Mouse (Mus musculus): Measurements from ENCODE around the gene Chrna9.

The Chrna9 gene

DNA sequence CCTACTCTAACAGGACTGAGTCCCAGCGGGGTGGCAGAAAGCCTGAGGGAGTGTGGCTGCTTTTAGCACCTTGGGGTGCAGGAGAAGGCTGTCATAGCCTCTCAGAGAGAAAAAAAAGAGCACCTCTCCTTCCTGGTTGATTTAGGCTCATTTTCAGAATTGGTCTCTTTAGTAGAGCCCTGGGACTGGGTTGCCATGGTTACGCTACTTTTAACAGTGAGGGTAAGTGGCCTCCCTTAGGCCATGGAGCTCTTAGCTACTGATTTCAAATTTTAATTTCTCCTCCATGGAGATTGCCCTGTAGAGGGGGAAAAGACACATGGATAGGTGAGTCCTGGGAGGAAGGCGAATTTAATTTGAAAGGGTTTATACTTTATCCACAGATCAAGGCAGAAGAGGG, 16.1 kb upstream of the Chrna9 start:
- DNase-seq (ENCODE audit: extremely low read depth, low read depth), result no peak

DNA sequence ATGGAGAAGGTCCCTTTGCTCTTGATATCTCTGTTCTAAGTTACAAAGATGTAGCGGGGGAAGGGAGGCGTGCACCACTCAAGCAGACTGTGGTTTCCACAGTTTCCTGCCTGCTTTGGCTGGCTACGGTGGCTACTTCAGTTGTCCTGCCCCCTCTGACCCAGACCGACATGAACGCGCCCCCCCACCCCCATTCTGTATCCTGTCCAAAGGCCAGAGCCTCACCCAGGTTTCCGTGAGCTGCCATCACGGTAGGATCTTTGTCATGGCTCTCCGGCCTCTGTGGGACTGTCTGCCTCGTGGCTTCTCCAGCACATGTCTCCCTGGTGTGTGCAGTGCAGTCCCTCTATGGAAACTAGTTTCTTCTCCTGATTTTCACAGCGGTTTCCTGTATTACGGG, 15.4 kb upstream of the Chrna9 start:
- DNase-seq (ENCODE audit: extremely low read depth, low read depth), result no peak

DNA sequence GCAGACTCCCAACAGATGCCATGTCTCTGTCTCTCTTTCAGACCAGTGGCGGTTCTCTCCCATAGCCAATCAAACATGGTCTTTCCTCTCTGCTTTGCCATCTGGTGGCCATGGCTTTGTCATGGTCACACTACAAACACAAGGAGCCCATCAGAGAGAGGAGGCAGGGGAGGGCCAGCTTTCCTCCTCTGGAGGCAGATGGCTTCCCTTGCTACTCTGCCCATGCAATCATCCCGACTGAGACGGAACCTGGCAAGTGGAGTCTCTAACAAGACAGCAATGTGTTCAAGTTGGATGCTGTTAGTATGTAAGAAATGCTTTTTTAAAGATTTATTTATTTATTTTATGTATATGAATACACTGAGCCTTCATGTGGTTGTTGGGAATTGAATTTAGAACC, 14.8 kb upstream of the Chrna9 start:
- DNase-seq (ENCODE audit: extremely low read depth, low read depth), result no peak

DNA sequence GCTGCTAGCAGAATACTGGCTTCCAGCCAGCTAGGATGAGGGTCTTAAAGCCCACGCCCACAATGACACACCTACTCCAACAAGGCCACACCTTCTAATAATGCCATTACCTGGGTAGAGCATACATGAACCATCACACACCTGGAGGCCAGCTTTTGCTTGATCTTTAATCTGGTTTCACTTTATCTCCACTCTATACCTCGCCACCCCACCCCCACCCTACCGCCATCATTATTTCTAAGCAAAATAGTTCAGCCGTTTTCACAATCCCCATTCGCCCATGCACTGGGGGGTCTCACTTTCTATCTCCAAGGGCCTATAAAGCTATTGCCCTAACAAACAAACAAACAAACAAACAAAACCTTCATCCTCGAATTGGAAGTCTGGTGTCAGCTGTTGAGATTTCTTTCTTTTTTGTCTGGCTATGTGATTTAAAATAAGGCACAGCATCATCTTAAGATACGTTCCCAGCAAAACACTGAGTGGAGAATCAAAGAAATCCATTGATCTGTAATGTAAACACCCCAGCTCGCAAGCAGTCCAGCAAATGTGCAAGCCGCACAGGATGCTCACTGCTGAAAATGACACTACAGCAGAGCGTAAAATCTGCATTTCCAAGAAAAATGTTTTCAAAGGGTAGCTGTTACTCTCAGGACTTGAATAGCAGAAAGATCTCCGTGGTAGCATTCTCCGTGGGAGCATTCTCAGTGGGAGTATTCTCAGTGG, 13.9 kb upstream of the Chrna9 start:
- no peak for DNase-seq (ENCODE audit: extremely low read depth, low read depth)

DNA sequence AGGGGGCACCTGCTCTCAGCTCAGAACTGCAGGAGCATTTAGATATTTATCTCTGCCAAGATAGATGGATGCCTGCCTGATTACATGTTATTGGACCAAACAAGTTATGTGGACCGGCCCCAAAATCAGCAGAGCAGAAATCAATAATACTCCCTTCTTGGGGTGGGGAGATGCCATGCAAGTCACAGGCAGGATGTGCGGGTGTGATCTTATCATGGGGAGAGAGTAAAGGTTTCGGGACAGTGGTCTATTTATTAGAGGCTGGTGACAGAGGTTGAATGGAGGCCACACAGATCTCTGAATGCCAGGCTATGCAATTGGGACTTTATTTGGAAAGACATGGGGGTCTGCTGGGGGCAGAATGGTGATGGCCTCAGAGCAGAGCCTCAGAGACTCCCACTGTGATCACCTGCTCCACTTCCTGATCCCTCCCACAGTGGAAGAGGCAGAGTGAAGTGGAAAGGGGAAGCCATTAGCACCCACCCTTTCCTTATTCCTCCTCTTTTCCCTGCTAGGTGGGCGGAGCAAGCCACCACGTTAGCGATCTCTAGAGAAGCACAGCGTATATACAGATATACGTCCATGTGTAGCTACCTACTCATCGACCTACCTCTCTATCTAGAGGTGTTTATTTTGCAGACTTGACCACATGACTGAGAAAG, 13.1 kb upstream of the Chrna9 start:
- no peak for DNase-seq (ENCODE audit: extremely low read depth, low read depth)

DNA sequence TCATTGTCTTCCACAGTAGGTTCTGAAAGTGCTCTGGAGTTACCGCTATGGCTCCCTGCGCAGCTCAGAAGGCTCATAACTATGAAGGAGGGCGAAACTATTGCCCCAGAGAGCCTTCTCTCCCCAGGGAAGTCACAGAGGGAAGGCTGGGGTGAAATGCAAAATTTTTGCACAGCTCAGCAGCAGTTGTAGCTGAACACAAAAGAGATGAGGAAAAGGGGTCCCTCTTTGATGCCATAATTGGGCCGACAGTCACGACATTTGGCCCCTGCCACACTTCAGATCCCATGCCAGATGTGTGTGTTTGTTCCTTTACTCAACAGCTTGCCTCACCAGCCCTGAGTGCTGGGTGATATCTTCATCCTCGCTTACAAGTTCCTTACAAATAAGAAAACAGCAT, 8.1 kb upstream of the Chrna9 start:
- no peak for DNase-seq (ENCODE audit: extremely low read depth, low read depth)

DNA sequence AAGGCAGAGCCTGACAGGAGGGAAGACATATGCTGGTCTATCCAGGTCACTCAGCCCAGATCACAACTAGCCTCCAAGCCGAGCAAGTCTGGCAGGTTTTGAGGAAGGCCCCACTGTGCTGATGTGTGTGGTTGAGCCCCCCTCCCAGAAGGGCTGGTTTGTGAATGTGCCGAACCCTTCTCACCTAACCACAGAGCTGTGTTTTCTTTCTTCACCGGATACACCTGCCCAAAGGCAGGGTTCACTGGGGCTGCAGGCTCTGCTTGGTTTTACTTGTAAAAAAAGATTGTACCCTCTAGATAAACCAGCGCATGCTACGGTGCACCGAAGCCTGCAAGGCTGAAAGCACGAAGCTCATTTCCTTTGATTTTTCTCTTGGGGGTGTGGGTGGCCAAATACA, 5.6 kb upstream of the Chrna9 start:
- no peak for DNase-seq (ENCODE audit: extremely low read depth, low read depth)

DNA sequence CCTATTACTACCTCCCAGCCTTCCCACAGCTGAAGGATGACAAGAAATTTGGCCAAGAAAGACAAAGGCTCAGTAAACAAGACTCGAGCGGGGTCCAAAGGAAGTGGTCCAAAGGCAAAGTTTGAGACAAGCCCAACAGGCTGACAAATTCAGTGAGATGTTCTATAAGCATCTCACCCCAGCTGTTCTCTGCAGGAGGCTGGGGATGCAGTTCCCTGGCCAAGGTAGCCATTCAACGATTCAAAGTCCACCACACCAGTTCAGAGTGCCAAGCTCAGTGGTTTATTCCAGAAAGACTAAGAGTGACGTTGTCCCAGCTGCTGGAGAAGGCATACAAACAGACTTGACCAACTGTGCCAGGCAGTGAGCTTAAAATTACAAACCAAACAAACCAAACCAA, 4.5 kb upstream of the Chrna9 start:
- DNase-seq (ENCODE audit: extremely low read depth, low read depth), result no peak

DNA sequence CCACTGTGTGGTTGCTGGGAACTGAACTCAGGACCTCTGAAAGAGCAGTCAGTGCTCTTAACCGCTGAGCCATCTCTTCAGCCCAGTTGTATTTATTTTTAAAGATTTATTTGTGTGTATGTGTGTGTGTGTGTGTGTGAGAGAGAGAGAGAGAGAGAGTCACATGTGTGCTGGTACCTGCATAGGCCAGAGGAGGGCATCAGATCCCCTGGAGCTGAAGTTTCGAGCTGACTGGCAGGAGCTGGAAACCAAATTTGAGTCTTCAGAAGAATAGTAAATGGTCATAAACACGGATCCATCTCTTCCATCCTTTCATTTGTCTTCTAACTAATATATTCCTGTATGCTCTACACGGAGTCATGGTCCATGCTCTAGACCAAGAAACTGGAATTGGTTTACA, 1.5 kb upstream of the Chrna9 start:
- DNase-seq (ENCODE audit: extremely low read depth, low read depth), result no peak

DNA sequence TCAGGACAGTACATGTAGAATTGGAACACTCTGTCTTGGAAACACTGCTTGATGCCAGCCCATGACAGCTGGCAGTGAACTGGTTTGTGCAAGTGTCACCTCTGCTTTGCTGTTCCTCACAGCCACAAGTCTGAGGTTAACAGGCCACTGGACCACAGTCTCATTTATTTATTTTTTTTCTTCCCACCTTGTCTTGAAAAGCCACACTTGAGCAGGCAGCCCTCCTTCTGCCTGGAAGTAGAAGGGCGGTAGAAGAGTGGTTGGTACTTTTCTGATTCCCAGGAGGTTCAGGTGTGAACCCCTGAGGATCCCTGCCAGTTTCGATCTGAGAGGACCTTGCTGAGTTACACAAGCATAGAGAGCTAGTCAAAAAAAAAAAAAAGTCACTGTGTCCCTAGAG, 957 bp upstream of the Chrna9 start:
- no peak for DNase-seq (ENCODE audit: extremely low read depth, low read depth)

DNA sequence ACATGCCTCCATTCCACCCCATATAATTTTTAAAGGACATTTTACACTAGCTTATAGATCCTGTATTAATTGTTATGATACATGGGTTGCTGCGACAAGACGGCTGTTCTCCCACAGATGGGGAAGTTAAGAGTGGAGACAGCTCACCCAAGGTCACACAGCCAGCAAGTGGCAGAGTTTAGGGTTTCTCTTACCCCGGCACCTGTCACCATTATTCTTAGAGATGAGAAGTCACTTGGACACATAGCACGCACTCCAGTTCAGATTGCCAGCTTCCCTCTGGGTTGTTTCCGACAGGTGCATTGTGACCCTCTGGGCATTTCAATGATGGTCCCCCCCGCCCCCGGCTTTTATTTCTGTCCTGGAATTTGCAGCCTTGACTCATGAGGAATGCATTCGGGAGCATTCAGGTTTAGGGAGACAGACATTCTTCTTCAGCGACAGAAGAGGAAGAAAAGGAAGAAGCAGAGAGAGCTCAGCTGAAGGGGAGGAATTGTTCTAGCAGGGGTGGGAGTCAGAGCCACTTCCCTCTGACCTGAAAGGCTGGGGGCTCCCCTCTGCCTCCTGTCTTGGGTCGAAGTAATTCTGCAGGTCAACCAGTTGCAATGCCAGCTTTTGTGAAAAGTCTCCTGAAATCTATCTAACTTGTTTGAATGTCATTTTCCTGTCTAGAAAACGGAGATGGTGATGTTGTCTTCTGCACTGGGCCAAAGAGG, 2.4 kb downstream of the Chrna9 start:
- no peak for DNase-seq (ENCODE audit: extremely low read depth, low read depth)

DNA sequence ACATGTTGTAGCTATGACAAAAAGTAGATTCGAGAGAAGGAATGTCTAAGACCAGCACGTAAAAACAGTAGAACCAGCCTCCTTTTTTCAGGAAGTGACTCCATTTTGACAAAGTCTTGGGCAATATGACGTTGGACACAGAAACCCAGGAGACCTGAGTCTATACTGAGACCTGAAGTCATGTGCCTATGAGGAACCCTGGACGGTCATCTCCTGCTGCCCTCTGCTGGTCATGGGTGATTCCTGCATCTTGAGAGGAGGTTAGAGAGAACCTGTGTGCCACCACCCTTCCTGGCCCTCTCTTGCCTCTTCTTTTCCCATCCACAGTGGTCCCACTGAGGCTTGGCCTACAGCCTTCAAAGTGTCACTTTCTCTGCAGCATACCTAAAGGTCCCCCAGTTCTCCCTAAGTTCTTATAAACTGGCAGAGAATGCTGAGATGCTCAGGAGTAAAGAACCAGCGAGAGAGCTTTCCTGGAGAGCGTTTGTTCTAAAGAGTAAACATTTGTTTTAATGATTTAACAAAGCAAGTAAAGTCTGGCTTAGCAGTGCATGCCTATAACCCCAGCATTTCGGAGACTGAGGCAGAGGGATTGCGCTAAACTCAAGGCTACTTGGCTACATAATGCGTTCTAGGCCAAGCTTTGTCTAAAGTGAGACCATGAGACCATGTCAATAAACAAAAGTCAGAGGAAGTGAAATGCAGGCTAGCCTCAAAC, 3.4 kb downstream of the Chrna9 start:
- DNase-seq (ENCODE audit: extremely low read depth, low read depth), result peak; percentile 82

DNA sequence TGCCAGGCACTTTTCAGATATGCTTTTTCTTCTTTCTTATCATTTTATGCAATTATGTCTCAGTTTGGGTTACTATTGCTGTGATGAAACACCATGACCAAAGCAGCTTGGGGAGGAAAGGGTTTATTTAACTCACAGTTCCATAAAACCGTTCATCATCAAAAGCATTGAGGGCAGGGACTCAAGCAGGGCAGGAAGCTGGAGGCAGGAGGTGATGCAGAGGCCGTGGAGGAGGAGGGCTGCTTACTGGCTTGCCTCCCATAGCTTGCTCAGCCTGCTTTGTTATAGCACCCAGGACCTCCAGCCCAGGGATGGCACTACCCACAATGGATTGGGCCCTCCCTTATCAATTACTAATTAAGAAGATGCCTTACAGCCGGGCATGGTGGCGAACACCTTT, 6.4 kb downstream of the Chrna9 start:
- DNase-seq (ENCODE audit: extremely low read depth, low read depth), result no peak

DNA sequence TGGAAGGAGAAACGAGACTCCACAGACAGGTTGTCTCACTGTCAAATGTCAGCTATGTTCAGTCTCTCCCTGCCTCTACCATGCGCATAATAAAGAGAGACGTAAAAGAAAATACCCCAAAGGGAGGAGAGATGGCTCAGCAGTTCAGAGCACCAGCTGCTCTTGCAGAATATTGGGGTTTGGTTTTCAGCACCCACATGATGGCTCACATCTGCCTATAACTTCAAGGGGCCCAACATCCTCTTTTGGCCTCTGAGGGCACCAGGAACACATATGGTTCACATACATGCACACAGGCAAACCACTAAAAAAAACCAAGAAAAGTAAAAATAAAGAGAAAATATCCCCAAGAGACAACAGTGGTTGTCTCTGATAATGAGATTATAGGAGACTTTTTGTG, 15.1 kb downstream of the Chrna9 start:
- no peak for DNase-seq (ENCODE audit: extremely low read depth, low read depth)

DNA sequence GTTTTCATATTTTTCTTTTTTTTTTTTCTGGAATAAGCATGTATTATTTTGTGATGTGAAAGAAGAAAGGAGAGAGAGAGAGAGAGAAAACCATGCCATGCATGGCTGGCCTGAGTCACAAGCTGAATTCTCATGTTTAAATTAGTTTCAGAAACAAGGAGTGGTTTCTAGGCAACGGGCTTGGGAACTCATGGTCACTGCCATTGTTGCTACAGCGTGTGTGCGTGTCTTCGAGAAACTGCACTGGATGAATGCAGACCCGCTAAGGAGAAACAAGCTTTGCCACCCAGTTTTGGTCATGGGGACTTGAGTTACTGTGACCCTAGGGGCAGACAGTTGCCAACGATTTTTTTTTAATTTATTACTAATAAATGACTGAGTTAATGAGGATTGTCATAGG, 15.5 kb downstream of the Chrna9 start:
- no peak for DNase-seq (ENCODE audit: extremely low read depth, low read depth)

DNA sequence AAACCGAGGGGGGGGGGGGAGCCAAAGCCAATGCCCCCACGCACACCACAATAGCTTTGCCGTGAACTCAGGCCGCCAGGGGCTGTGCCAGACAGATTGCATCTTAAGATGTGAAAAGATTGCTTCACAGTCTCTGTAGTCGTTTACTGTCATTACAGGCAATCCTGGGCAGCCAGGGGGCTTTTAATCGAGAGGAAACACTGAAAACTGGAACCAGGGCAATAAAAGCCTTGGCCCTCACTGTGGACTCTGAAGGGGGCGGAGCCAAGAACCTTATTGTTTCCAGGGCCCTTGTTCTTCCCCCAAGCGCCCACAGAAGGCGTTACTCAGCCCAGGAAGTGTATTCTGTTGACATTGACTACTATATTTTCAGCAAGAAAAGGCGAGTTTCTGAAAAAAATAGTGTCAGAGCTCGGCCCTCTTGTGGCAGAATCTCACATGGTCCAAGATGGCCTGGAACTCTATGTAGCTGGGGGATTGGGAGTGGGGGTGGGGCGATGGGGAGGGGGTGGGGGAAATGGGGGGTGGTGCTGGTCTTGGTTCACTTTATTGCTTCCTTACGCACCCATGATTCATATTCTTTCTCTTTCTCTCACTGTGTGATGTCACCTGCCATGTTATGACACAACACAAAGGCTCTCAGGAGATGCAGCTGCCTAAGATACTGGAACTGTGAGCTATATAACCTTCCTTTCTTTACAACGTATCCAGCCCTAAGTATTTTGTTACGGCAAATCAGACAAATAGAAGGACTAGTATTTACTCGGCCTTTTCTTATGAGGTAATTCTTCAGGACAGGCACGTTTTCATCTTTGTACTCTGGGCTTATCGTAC, 16.2 kb downstream of the Chrna9 start:
- no peak for DNase-seq (ENCODE audit: extremely low read depth, low read depth)

DNA sequence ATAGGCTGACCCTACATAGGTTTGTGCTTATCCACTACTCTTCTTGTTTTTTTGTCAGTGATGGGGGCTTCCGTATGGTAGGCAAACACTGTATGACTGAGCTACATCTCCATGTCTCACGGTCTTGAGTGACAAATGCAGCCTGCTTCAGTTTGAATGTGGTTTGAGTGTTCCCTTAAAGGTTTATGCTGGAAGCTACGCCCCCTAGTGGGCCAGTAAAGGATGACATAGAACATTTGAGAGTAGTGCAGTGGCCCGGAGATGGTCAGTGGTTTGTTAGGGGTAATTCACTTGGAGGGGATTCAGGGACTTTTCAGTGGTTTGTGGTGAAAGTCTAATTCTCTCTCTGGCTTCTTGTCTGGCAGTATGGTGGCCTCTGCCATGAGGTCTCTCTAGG, 16.8 kb downstream of the Chrna9 start:
- DNase-seq (ENCODE audit: extremely low read depth, low read depth), result peak; percentile 66

DNA sequence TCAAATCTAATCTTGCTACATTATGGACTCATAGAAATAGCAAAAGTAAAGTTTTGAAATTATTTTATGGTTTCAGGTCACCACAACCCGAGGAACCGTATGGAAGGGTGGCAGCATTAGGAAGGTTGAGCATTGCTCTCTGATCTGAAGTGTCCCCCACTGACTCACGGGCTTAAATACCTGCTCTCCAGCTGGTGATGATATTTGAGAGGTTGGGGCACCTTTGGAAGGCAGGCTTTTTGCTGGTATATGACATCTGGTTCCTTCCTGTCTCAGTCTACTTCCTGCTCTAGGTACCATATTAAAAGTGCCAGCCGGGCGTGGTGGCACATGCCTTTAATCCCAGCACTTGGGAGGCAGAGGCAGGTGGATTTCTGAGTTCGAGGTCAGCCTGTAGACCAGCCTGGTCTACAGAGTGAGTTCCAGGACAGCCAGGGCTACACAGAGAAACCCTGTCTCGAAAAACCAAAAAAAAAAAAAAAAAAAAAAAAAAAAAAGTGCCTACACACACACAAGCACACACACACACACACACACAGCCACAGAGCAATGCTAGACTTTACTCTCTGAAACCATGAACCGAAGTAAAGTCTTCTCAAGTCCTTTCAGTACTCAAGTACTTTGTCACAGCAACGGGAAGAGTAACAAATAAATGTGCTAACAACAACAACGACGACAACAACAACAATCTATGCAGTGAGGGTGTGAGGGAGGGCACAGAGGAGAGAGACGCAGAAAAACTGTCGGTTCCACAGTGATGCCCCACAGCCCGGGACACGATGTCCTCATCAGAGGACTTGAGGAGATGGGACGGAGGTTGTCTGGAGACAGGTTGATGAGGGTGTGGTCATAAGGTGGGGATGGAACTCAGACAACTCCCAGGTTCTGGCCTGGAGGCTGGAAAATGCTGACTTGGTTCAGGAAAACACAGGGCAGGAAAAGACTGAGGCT, 19.7 kb downstream of the Chrna9 start:
- DNase-seq (ENCODE audit: extremely low read depth, low read depth), result no peak

DNA sequence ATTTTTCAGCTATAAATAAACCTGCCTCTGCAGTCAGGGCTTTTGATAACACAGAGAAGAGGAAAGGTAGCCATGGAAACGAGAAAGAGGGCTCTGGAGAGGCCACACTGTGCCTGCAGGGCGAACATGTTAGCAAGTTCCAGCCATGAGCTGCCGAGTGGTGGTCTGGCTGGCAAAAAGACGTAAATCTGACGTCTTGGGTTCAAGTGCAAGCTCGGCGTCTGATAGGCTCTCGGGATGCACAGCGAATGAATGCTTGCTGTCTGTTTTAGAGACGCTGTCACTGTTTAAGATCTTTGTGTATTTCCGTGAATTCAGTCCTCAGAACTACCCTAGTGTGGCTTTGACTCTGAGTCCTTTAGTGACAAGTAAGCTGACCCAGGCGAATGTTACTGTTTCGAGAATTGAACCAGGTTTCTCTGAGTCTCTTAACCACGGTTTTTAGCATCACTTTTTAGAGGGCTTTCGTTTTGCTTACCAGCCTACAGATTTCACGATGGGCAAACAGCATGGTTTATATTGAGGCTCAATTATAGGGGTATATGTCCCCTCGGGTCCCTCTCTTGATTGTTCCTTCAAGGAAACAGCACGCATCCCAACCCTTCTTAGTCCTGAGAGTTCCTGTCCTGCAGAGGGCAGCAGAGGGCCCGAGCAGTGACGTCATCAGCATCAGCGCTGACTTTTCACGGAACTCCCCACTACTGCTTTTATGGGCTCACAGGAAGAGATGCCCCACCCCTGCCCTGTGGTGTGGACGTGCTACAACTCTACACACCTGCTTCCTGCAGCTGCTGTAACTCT, 20.8 kb downstream of the Chrna9 start:
- peak; percentile 87 for DNase-seq (ENCODE audit: extremely low read depth, low read depth)
